Mouse (Mus musculus): ENCODE measurements at regions not wholly inside any gene's neighbourhood (a gene's known extent, or its start where the extent isn't known, plus 50 kb on each side); places are given as distances from the start of the nearest gene placed in this dataset.

GRCm38 (mm10) chr8:103292896-103293295 is 507.5 kb upstream of the Cdh11 start:
- TF ChIP-seq POLR2A (IDR thresholded peaks at IDR 0.05; ENCODE audit: insufficient read length, low read depth) (no peak), POLR2AphosphoS2 (IDR thresholded peaks at IDR 0.05; ENCODE audit: insufficient read length, low read depth) (no peak), TCF12 (IDR thresholded peaks at IDR 0.05; ENCODE audit: insufficient read depth, poor library complexity, severe bottlenecking) (no peak), E2F4 (IDR thresholded peaks at IDR 0.05; ENCODE audit: insufficient read depth) (no peak), USF1 (IDR thresholded peaks at IDR 0.05; ENCODE audit: low read depth) (no peak), CEBPB (IDR thresholded peaks at IDR 0.05; ENCODE audit: insufficient read depth, poor library complexity, severe bottlenecking) (no peak), MAX (IDR thresholded peaks at IDR 0.05; ENCODE audit: low read depth) (no peak)

All from myocyte (in vitro differentiated cells).